Mouse (Mus musculus): Measurements from ENCODE around the gene Odr4. TPM values are rescaled to one million over a fixed set of nuclear protein-coding genes. Genes with fewer than 3 reads are reported as not detected.

Odr4 gene
- polyA plus RNA-seq (2021; fragmentation: Nextera tagmentation) = 49.2 and 74.8 TPM in 2 replicates
- long read RNA-seq, experiment 1, transcript Odr4-205 (14 exons, 3,273 nt) = major isoform, 111 of 235 reads
- long read RNA-seq, experiment 1, partial matches to known transcripts = 31 of 235 reads
- long read RNA-seq, experiment 1, other reads (novel, unspliced or antisense) = 91 of 235 reads
- long read RNA-seq, experiment 2, transcript Odr4-205 (14 exons, 3,273 nt) = major isoform, 20 of 84 reads
- long read RNA-seq, experiment 2, partial matches to known transcripts = 39 of 84 reads
- long read RNA-seq, experiment 2, other reads (novel, unspliced or antisense) = 25 of 84 reads

DNA sequence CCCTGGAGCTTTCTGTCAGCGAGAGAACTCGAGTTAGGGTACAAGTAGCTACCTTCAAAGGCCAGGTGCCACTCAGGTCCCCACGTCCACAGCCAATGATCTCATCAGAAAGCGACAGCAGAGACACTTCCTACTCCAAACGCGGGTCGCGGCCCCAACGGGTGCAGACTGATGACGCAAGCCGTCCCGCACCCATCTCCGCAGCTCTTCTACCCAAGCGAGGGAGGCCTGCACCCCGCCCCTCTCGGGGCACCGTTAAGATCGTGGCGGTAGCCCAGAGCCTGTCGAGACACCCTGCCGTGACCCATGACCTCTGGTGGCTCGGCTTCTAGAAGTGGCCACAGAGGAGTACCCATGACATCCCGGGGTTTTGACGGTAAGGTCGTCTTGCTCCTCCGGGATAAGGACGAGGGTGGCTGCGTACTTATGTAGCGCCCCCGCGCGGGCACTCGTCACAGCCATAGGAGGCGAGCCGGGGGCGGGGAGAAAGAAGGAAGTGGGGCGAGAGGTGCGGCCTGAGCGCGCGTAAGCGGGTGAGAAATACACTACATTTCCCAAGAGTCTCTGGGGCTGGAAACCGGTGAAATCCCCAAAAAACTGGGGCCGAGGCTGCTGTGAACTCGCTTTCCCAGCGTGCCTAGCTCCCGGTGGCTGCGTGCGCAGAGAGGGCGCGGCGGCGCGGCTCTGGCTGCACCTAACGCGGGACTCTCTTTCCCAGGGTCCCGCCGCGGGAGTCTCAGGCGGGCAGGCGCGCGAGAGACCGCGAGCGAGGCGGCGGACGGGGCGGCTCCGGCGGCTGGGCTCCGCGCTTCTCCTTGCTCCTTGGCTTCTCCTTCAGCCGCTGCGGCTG, at the start of gene Odr4, which contains the start of gene Tpr:
Gene Odr4, minus strand, starts transcription at position 443 of the 850 bp plus-strand sequence.
Gene Tpr, plus strand, starts transcription at position 201 of the 850 bp plus-strand sequence.

GRCm38 (mm10) chr1:150319205-150319604, 73.7 kb downstream of the Odr4 start, which contains the start of gene Pdc:
Gene Pdc (plus strand): TSS chr1:150319417.

Other genes with a start within 250 kb of the Odr4 start
- not detected in 2 replicates for gene Pdc, start 73.7 kb downstream of the Odr4 start, polyA plus RNA-seq (2021; fragmentation: Nextera tagmentation)
- gene Tpr, start 242 bp downstream of the Odr4 start, polyA plus RNA-seq (2021; fragmentation: Nextera tagmentation) = 63.8 and 81.8 TPM in 2 replicates
- 6.1 and 6.3 TPM in 2 replicates for gene Prg4, start 73.1 kb upstream of the Odr4 start, polyA plus RNA-seq (2021; fragmentation: Nextera tagmentation)